Mouse (Mus musculus) stomach, embryonic 16.5 days (tissue): ENCODE data around the gene Tpst2. TPM values are rescaled to one million over a fixed set of nuclear protein-coding genes. Genes with fewer than 3 reads are reported as not detected.

Source experiments
- ATAC-seq: fragments of 200-750 bp; cut with Nextera tagmentation; 2 replicates; pipeline ENCODE4 v1.8.0; 2017; ENCODE audit warnings: moderate number of reproducible peaks, moderate TSS enrichment; ENCODE audit not compliant: insufficient read depth, low FRiP score
- H3K27ac ChIP-seq: fragments of 300-500 bp; sonication (generic); 2 replicates; pipeline ENCODE4 v1.5.1; 2014; ENCODE audit warnings: low read length
- H3K27me3 ChIP-seq: fragments of 300-500 bp; sonication (generic); 2 replicates; pipeline ENCODE4 v1.6.1; 2014; ENCODE audit warnings: low read length, control low read depth, mixed read lengths; ENCODE audit not compliant: control insufficient read depth, insufficient read depth
- H3K36me3 ChIP-seq: fragments of 300-500 bp; sonication (generic); 2 replicates; pipeline ENCODE4 v1.6.1; 2014; ENCODE audit warnings: low read length; ENCODE audit not compliant: control insufficient read depth, insufficient read depth
- H3K4me1 ChIP-seq: fragments of 300-500 bp; sonication (generic); 2 replicates; pipeline ENCODE4 v1.6.1; 2014; ENCODE audit warnings: low read length, control low read depth, mixed read lengths; ENCODE audit not compliant: control insufficient read depth, insufficient read depth
- H3K4me2 ChIP-seq: fragments of 300-500 bp; sonication (generic); 2 replicates; pipeline ENCODE4 v1.6.1; 2014; ENCODE audit warnings: low read depth, low read length, mixed read lengths
- H3K4me3 ChIP-seq: fragments of 300-500 bp; sonication (generic); replicated peaks from 2 replicates; pipeline ENCODE4 v1.5.1; 2014; ENCODE audit warnings: mild to moderate bottlenecking, low read length
- H3K9ac ChIP-seq: fragments of 300-500 bp; sonication (generic); 2 replicates; pipeline ENCODE4 v1.6.1; 2014; ENCODE audit warnings: low read length
- H3K9me3 ChIP-seq: fragments of 300-500 bp; sonication (generic); replicated peaks from 2 replicates; pipeline ENCODE4 v1.6.1; 2016; ENCODE audit warnings: low read length, control low read depth; ENCODE audit not compliant: control insufficient read depth
- WGBS: fragments of 180-500 bp; shearing (Covaris S2); extraction: QIAGEN DNeasy Blood & Tissue Kit; methylation state at CpG from one replicate; pipeline ENCODE4 v1.1.7; 2014; 5-methylcytosine and 5-hydroxymethylcytosine counted together
- polyA plus RNA-seq: library from polyadenylated mRNA; unstranded; fragments of >200 nt; fragmentation: Nextera tagmentation; extraction: Ambion mirVana; gene quantifications from 2 replicates; pipeline ENCODE4 v1.2.1, GENCODE M21; 2015

The Tpst2 gene
- polyA plus RNA-seq, 1 experiment from 2014 or later, result 40.0 TPM

DNA sequence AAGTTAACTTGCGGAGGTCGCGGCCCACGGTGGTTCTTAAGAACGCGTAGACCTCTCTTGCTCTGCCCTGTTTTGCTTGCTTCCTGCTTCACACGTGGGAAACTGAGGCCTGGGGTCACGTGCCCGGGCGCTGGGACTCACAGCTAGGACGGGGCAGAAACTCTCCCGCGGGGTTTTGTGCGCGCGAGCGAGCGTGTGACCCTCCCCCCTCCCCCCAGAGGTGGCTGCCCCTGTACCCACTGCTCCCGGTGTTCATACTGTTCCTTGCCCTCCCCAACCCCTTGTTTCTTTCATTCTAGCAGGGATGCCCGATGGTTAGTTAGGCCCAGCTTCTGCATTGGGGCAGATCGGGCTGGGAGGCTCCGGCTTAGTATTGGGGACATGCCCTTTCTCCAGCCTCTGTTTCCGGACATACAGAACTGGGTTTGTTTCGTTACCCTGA is 437 bp downstream of the Tpst2 start:
- WGBS, result under 1% methylated on average over 24 of the region's 24 CpGs
- H3K9me3 ChIP-seq, result no peaks in the 10 kb centered on the region
- peak overlapping the region; percentile 84 for H3K4me3 ChIP-seq
- H3K36me3 ChIP-seq, result no peaks in the 10 kb centered on the region
- peak overlapping the region; percentile 89 for H3K4me2 ChIP-seq
- ATAC-seq, result peak; percentile 8; the same call in 1 of the 2 replicates
- H3K27me3 ChIP-seq, result no peaks in the 10 kb centered on the region
- H3K27ac ChIP-seq, result peak overlapping the region; percentile 67
- peak overlapping the region; percentile 87 for H3K9ac ChIP-seq
- H3K4me1 ChIP-seq, result peaks cover 46% of the 10 kb centered on the region

DNA sequence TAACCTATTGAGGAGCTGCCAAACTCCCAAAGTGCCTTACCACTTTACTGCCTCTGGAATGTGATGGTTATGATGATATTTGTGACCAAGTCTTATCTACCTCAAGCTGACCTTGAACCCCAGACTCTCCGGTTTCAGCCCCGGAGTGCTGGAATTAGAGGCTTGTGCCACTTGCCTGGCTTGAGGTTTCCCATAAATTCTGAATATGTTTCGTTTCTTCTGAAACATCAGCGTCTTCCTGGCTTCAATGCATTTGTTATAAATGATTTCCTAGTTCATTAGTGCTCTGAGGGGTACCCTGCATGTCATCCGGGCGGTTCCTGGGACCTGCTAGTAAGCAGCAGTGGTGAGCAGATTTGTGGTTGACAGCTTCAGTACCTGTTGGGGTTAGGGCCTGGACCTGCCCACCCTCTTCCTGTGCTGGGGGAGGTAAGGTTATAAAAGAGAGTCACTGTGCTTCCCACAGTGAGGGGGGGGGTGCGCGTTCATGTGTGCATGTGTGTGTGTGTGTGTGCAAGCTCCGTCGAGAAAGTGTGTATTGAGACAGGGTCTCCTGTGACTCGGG is 1.5 kb downstream of the Tpst2 start:
- peak overlapping the region; percentile 84 for H3K4me3 ChIP-seq
- no peak overlapping the region for H3K27ac ChIP-seq
- H3K4me2 ChIP-seq, result peak overlapping the region; percentile 89
- ATAC-seq, result no peak
- 81% methylated on average over 11 of the region's 11 CpGs for WGBS
- peaks cover 54% of the 10 kb centered on the region for H3K4me1 ChIP-seq
- H3K27me3 ChIP-seq, result no peaks in the 10 kb centered on the region
- H3K9me3 ChIP-seq, result no peaks in the 10 kb centered on the region
- H3K9ac ChIP-seq, result 0 out of 2 replicates have a peak overlapping the region, but pooled peaks have one; percentile 87
- H3K36me3 ChIP-seq, result no peaks in the 10 kb centered on the region

DNA sequence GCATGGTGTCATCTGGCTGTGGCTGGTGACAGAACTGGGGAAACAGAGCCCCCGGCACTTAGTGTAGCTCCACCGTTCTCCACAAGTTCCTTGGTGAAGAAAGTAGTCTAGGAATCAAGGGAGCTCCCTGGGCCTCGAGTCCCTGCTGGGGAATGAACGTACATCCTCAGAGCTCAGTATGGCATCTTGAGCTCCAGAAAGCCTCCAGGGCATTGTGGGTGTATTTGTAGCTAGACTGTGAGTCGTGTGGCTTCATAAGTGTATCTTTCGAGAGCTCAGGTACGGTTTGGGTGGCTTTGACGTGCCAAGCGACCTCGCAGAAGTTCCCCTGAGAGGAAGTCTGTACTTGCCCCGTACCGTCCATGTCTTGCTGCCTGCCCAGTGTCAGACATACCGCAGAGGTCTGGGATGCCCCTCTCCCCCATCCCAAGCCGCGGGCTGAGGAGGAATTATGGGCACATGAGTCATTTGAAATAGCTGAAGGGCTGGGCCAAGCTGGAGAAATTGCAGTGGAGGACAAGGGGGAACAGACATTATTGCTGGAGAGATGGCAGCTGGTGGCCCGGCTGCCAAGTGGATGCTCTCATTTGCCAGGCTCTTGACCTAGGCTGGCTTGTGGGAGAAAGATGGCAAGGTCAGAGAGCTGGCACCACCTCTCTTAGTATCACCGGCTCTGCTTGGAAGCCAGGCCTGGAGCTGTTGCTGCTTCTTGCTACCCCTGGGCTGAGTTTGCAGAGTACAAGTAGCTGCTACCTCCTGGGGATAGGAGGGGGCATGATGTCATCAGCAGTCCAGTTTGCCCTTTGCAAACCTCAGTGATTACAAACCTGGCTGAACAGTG is 2.9 kb downstream of the Tpst2 start:
- ATAC-seq, result no peak
- Histone ChIP-seq H3K9ac (peak overlapping the region; percentile 13), H3K27me3 (no peaks in the 10 kb centered on the region), H3K9me3 (no peaks in the 10 kb centered on the region), H3K4me1 (peaks cover 56% of the 10 kb centered on the region), H3K4me3 (no peak overlapping the region), H3K27ac (peak overlapping the region; percentile 41), H3K4me2 (0 out of 2 replicates have a peak overlapping the region, but pooled peaks have one; percentile 15), H3K36me3 (no peaks in the 10 kb centered on the region)
- WGBS, result 83% methylated on average over 17 of the region's 17 CpGs

GRCm38 (mm10) chr5:112280151-112280550 is 3.7 kb downstream of the Tpst2 start:
- no peak overlapping the region for H3K4me3 ChIP-seq
- peak overlapping the region; percentile 41 for H3K27ac ChIP-seq
- 78% methylated on average over 7 of the region's 7 CpGs for WGBS
- H3K27me3 ChIP-seq, result no peaks in the 10 kb centered on the region
- H3K36me3 ChIP-seq, result no peaks in the 10 kb centered on the region
- no peaks in the 10 kb centered on the region for H3K9me3 ChIP-seq
- H3K9ac ChIP-seq, result peak overlapping the region; percentile 13
- no peak overlapping the region for H3K4me2 ChIP-seq
- peaks cover 56% of the 10 kb centered on the region for H3K4me1 ChIP-seq
- no peak for ATAC-seq

DNA sequence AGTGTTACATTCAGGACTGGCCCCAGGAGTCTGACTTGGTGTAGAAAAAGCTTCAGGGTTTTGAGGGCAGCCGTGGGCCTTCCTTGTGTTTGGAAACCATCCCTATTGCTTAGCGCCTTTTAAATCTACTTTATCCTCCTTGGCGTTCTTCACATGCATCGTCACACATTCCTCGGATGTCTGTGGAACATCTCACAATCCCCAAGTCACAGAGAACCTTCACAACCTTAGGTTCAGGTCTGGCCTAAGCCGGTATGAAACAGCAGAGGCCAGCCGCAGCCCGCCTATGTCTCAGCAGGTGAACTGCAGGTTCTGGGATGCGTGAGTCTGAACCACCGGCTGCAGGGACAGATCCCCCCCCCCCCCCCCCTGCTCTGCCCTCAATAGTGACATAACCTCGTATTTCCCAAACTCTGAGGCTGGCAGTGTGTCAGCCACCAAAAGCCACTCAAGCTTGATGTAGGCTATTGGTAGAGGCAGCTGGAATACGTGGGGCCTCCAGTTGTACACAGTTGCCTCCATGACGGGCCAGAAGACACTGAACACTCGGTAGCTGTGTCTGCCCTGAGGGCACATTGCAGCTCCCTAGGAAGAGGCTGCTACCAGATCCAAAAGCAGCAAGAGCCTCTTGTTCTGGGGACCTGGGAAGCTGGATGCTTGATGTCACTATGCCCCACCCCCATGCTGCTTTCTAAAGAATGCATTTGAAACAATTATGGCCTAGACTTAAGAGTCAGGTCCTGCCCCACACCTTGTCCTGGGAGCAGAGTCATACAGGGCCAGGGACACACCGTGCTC is 4.6 kb downstream of the Tpst2 start:
- 56% methylated on average over 15 of the region's 15 CpGs for WGBS
- no peak for ATAC-seq
- Histone ChIP-seq H3K36me3 (no peaks in the 10 kb centered on the region), H3K27me3 (no peaks in the 10 kb centered on the region), H3K9me3 (no peaks in the 10 kb centered on the region), H3K9ac (peak overlapping the region; percentile 13; the same call in 1 of the 2 replicates), H3K4me2 (no peak overlapping the region), H3K4me1 (peaks cover 53% of the 10 kb centered on the region), H3K4me3 (no peak overlapping the region), H3K27ac (peak overlapping the region; percentile 41; the same call in 1 of the 2 replicates)

GRCm38 (mm10) chr5:112281676-112282075 is 5.2 kb downstream of the Tpst2 start:
- Histone ChIP-seq H3K4me3 (no peak overlapping the region), H3K4me2 (no peak overlapping the region), H3K27ac (no peak overlapping the region), H3K4me1 (peaks cover 56% of the 10 kb centered on the region), H3K9me3 (no peaks in the 10 kb centered on the region), H3K36me3 (no peaks in the 10 kb centered on the region), H3K9ac (no peak overlapping the region), H3K27me3 (no peaks in the 10 kb centered on the region)
- no peak for ATAC-seq
- WGBS, result 77% methylated on average over 4 of the region's 4 CpGs

- Histone ChIP-seq H3K9me3 (no peaks in the 10 kb centered on the region), H3K27me3 (no peaks in the 10 kb centered on the region), H3K9ac (peak overlapping the region; percentile 18), H3K36me3 (no peaks in the 10 kb centered on the region), H3K27ac (peak overlapping the region; percentile 69), H3K4me3 (no peak overlapping the region), H3K4me2 (no peak overlapping the region), H3K4me1 (peaks cover 61% of the 10 kb centered on the region)
- 60% methylated on average over 6 of the region's 6 CpGs for WGBS
- no peak for ATAC-seq
These were observed 5.8 kb downstream of the Tpst2 start for GRCm38 (mm10) chr5:112282123-112282779.

- ATAC-seq, result no peak
- no peaks in the 10 kb centered on the region for H3K27me3 ChIP-seq
- H3K4me2 ChIP-seq, result no peak overlapping the region
- H3K4me3 ChIP-seq, result no peak overlapping the region
- no peaks in the 10 kb centered on the region for H3K36me3 ChIP-seq
- peak overlapping the region; percentile 69 for H3K27ac ChIP-seq
- no peaks in the 10 kb centered on the region for H3K9me3 ChIP-seq
- 74% methylated on average over 9 of the region's 9 CpGs for WGBS
- H3K4me1 ChIP-seq, result peaks cover 60% of the 10 kb centered on the region
- peak overlapping the region; percentile 18; the same call in 1 of the 2 replicates for H3K9ac ChIP-seq
These were observed 6.4 kb downstream of the Tpst2 start for GRCm38 (mm10) chr5:112282780-112283482.
